Mouse (Mus musculus): ENCODE results near the gene Ndfip2. TPM values are rescaled to one million over a fixed set of nuclear protein-coding genes. Genes with fewer than 3 reads are reported as not detected.

The Ndfip2 gene
- polyA plus RNA-seq, 1 experiment: 26.9 TPM

DNA sequence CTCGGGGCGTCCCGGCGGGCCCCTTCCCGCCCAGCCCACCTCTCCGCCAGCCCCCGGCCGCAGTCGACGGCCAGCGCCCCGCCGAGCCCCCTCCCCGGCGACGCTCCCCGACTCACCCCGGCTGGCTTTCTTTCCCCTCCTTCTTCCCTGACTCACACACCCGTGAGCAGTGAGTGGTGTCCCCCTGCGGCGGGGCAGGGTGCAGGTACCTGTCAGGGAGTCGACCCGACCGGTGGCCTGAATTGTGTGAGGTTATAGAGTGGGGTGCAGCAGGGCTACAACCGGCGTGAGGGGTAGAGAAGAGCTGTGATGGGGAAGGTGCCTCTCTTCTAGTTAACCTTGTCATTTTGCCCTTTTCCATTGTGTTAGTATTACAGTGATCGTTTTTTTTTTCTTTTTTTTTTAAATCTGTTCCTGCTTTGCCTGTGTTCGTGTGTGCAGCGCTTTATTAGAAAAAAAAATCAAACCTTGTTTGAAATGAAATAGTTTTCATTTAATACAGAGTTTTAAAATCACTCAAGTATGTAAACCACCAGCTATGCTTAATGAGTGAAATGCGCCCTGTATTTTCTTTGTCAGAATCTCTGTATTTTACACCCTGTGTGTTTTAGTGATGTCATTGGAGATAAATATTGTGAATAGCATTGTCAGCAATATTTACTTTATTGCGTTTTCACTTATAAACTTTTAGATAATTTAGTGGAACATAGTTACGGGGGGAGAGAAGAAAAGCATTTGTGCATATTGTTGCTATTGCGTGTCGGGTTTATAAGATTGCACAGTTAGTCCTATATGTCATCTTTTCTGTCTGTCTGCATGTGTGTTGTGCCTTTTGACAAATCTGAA is 885 bp downstream of the Ndfip2 start:
- H3K27me3 ChIP-seq (ENCODE audit: control insufficient read depth, insufficient read depth, insufficient read length): no peaks in the 10 kb centered on the region
- peaks cover 51% of the 10 kb centered on the region for H3K79me2 ChIP-seq (ENCODE audit: control insufficient read depth, insufficient read depth)
- peak overlapping the region; percentile 38 for H3ac ChIP-seq (ENCODE audit: control insufficient read depth, insufficient read length)
- H3K36me3 ChIP-seq (ENCODE audit: control insufficient read depth, insufficient read depth): no peaks in the 10 kb centered on the region
- TF ChIP-seq MYOG (IDR thresholded peaks at IDR 0.05; ENCODE audit: control insufficient read depth in 1 of 3, insufficient read depth in 1 of 3, insufficient read length in 2 of 3, low read depth in 2 of 3): no peak
- TF ChIP-seq MYOD1 (IDR thresholded peaks at IDR 0.05; ENCODE audit: control insufficient read depth in 1 of 3, insufficient read length in 2 of 3, low read depth in 2 of 3): no peak
- no peak for TF ChIP-seq TCF3 (IDR thresholded peaks at IDR 0.05; ENCODE audit: insufficient read length, low read depth)
- TF ChIP-seq POLR2AphosphoS2 (IDR thresholded peaks at IDR 0.05; ENCODE audit: insufficient read length, low read depth): no peak
- no peak for TF ChIP-seq SRF (IDR thresholded peaks at IDR 0.05; ENCODE audit: control insufficient read depth, insufficient read length, low read depth)
- no peak for TF ChIP-seq USF1 (IDR thresholded peaks at IDR 0.05; ENCODE audit: low read depth)
- no peak for TF ChIP-seq E2F4 (IDR thresholded peaks at IDR 0.05; ENCODE audit: insufficient read depth)
- peak overlapping the region; percentile 53 for H3K4me3 ChIP-seq
- H3K4me2 ChIP-seq (ENCODE audit: low read depth): peak overlapping the region; percentile 77

GRCm38 (mm10) chr14:105262923-105263322 is 4.5 kb downstream of the Ndfip2 start:
- H3ac ChIP-seq (ENCODE audit: control insufficient read depth, insufficient read length): no peak overlapping the region
- H3K4me2 ChIP-seq (ENCODE audit: low read depth): no peak overlapping the region
- no peaks in the 10 kb centered on the region for H3K36me3 ChIP-seq (ENCODE audit: control insufficient read depth, insufficient read depth)
- H3K79me2 ChIP-seq (ENCODE audit: control insufficient read depth, insufficient read depth): peaks cover 84% of the 10 kb centered on the region
- H3K4me3 ChIP-seq: no peak overlapping the region
- no peaks in the 10 kb centered on the region for H3K27me3 ChIP-seq (ENCODE audit: control insufficient read depth, insufficient read depth, insufficient read length)
- TF ChIP-seq TCF12 (IDR thresholded peaks at IDR 0.05; ENCODE audit: insufficient read depth, poor library complexity, severe bottlenecking) (no peak), MAX (IDR thresholded peaks at IDR 0.05; ENCODE audit: low read depth) (no peak)

DNA sequence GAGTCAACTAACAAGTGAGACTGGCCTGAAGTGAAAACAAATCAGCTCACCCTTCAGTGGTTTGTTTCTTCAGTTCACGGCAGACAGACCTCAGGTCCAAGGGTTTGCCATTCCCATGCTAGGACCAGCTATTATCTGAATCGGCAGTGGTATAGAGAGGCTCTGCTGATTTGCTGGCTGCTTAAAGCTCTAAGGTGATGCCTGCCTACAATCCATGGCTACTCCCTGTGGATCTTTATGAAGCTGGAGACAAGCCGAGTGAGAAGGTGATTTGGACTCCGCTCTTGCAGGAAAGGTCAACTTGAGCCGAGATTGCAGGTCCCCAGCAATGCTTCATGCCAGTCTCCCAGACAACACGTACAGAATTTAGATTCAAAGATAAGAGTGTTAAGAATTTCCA is 8.7 kb downstream of the Ndfip2 start:
- no peak overlapping the region for H3ac ChIP-seq (ENCODE audit: control insufficient read depth, insufficient read length)
- peaks cover 88% of the 10 kb centered on the region for H3K79me2 ChIP-seq (ENCODE audit: control insufficient read depth, insufficient read depth)
- H3K27me3 ChIP-seq (ENCODE audit: control insufficient read depth, insufficient read depth, insufficient read length): no peaks in the 10 kb centered on the region
- H3K4me3 ChIP-seq: no peak overlapping the region
- H3K36me3 ChIP-seq (ENCODE audit: control insufficient read depth, insufficient read depth): no peaks in the 10 kb centered on the region
- no peak overlapping the region for H3K4me2 ChIP-seq (ENCODE audit: low read depth)
- TF ChIP-seq POLR2AphosphoS2 (IDR thresholded peaks at IDR 0.05; ENCODE audit: insufficient read length, low read depth): no peak
- no peak for TF ChIP-seq REST (IDR thresholded peaks at IDR 0.05; ENCODE audit: insufficient read depth, insufficient read length)
- TF ChIP-seq CEBPB (IDR thresholded peaks at IDR 0.05; ENCODE audit: insufficient read depth, poor library complexity, severe bottlenecking): no peak
- TF ChIP-seq SRF (IDR thresholded peaks at IDR 0.05; ENCODE audit: control insufficient read depth, insufficient read length, low read depth): no peak
- TF ChIP-seq MYOD1 (IDR thresholded peaks at IDR 0.05; ENCODE audit: control insufficient read depth in 1 of 3, insufficient read length in 2 of 3, low read depth in 2 of 3): no peak

DNA sequence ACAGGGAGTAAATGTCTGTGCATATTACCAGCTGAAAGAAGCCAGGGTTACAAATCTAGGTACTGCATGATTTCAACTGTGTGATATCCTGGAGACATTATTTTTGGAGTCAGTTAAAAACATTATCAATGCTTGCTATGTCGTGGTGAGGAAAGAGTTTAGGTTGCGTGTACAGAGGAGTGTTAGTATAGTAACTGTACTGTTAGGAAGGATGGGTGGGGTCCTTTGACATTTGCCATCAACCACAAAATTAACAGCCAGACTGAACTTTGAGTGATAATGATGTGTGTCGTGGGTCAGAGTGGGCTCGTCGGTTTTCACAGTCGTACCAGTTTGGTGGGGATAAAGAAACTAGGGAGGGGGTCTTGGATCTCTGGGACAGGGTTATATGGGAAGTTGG is 13.7 kb downstream of the Ndfip2 start:
- TF ChIP-seq MYOG (IDR thresholded peaks at IDR 0.05; ENCODE audit: control insufficient read depth in 1 of 3, insufficient read depth in 1 of 3, insufficient read length in 2 of 3, low read depth in 2 of 3) (no peak), REST (IDR thresholded peaks at IDR 0.05; ENCODE audit: insufficient read depth, insufficient read length) (no peak), MYOD1 (IDR thresholded peaks at IDR 0.05; ENCODE audit: control insufficient read depth in 1 of 3, insufficient read length in 2 of 3, low read depth in 2 of 3) (no peak), USF1 (IDR thresholded peaks at IDR 0.05; ENCODE audit: low read depth) (no peak), SRF (IDR thresholded peaks at IDR 0.05; ENCODE audit: control insufficient read depth, insufficient read length, low read depth) (no peak), POLR2A (IDR thresholded peaks at IDR 0.05; ENCODE audit: insufficient read length, low read depth) (no peak), E2F4 (IDR thresholded peaks at IDR 0.05; ENCODE audit: insufficient read depth) (no peak)
- Histone ChIP-seq H3K27me3 (ENCODE audit: control insufficient read depth, insufficient read depth, insufficient read length) (no peaks in the 10 kb centered on the region), H3ac (ENCODE audit: control insufficient read depth, insufficient read length) (no peak overlapping the region), H3K4me3 (no peak overlapping the region), H3K4me2 (ENCODE audit: low read depth) (no peak overlapping the region), H3K79me2 (ENCODE audit: control insufficient read depth, insufficient read depth) (peaks cover 76% of the 10 kb centered on the region), H3K36me3 (ENCODE audit: control insufficient read depth, insufficient read depth) (no peaks in the 10 kb centered on the region)

- H3ac ChIP-seq (ENCODE audit: control insufficient read depth, insufficient read length): no peak overlapping the region
- H3K36me3 ChIP-seq (ENCODE audit: control insufficient read depth, insufficient read depth): no peaks in the 10 kb centered on the region
- peaks cover 76% of the 10 kb centered on the region for H3K79me2 ChIP-seq (ENCODE audit: control insufficient read depth, insufficient read depth)
- no peaks in the 10 kb centered on the region for H3K27me3 ChIP-seq (ENCODE audit: control insufficient read depth, insufficient read depth, insufficient read length)
- no peak for TF ChIP-seq SRF (IDR thresholded peaks at IDR 0.05; ENCODE audit: control insufficient read depth, insufficient read length, low read depth)
- no peak for TF ChIP-seq TCF12 (IDR thresholded peaks at IDR 0.05; ENCODE audit: insufficient read depth, poor library complexity, severe bottlenecking)
- TF ChIP-seq MAX (IDR thresholded peaks at IDR 0.05; ENCODE audit: low read depth): no peak
- no peak for TF ChIP-seq CEBPB (IDR thresholded peaks at IDR 0.05; ENCODE audit: insufficient read depth, poor library complexity, severe bottlenecking)
- H3K4me3 ChIP-seq: no peak overlapping the region
- H3K4me2 ChIP-seq (ENCODE audit: low read depth): no peak overlapping the region
Observed at GRCm38 (mm10) chr14:105272539-105272938, 14.2 kb downstream of the Ndfip2 start.

Data from myocyte (in vitro differentiated cells).